Mouse (Mus musculus): ENCODE data around the gene Rhbdl2. TPM values are rescaled to one million over a fixed set of nuclear protein-coding genes. Genes with fewer than 3 reads are reported as not detected.
A peak's percentile ranks its signal among the peaks of the same experiment; 100 is the strongest.

The Rhbdl2 gene
- total and polyA plus RNA-seq, 2 experiments: 0.28 TPM; not detected in 1

DNA sequence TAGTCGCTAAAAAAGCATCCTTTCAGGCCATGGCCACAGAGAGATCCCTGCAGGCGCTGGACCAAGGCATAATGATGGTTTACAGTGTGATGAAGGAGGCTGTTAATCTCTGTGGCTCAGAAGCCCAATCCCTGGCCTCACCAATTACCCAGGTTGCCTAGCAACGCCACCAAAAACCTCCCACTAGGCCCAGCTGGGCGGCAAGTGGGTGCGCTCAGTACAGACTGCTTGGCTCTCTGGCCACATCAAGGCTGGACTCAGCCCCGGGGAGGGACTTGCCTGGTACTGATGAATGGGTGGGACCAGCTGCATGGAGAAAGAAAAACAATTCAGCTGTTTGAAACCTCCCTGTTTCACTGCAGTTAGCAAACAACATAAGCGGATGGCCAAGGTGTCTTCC lies 10.2 kb downstream of the Rhbdl2 start:
- H3K27ac ChIP-seq (replicated peaks; ENCODE audit: insufficient read depth, low read depth, low read length): no peak overlapping the region
- H3K36me3 ChIP-seq (ENCODE audit: control insufficient read depth, insufficient read depth, low read length): no peaks in the 10 kb centered on the region
- H3K4me1 ChIP-seq (ENCODE audit: control insufficient read depth, insufficient read depth, low read length): no peaks in the 10 kb centered on the region
- no peak for TF ChIP-seq CTCF (IDR thresholded peaks at IDR 0.05; ENCODE audit: low read depth, low read length)
- no peak for TF ChIP-seq POLR2A (IDR thresholded peaks at IDR 0.05; ENCODE audit: extremely low read depth, insufficient read depth, low read length)
- no peak for DNase-seq (ENCODE audit: extremely low read depth, low read depth, low spot score)
- no peaks in the 10 kb centered on the region for H3K79me2 ChIP-seq (ENCODE audit: control insufficient read depth, insufficient read depth, low read length)
- H3K4me3 ChIP-seq (ENCODE audit: insufficient read depth, low read depth, low read length): no peak overlapping the region
- no peak overlapping the region for H3K9ac ChIP-seq (ENCODE audit: low read depth, low read length)
- no peaks in the 10 kb centered on the region for H3K27me3 ChIP-seq (ENCODE audit: control insufficient read depth, insufficient read depth, low read length)
- WGBS: 83% methylated on average over 7 of the region's 7 CpGs

DNA sequence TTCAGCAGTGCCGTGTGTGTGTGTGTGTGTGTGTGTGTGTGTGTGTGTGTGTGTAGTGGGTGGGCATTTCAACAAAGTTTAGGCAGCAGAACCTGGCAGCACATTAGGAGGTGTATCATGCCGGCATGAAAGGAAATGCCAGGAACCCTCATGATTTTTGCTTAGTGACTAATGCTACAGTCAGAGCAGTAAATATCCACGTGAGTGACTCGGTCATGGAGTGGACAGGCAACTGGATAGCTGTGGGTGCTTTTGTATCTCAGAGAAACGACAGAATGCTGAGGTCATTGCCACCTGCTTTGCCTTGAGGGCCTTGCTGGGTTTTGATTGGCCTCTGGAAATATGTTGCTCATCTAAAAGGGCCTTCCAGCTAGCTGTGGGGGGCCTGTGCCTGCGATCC lies 16.0 kb downstream of the Rhbdl2 start:
- DNase-seq (ENCODE audit: extremely low read depth, low read depth, low spot score): no peak
- WGBS: 78% methylated on average over 6 of the region's 6 CpGs
- Histone ChIP-seq H3K4me3 (ENCODE audit: insufficient read depth, low read depth, low read length) (no peak overlapping the region), H3K79me2 (ENCODE audit: control insufficient read depth, insufficient read depth, low read length) (no peaks in the 10 kb centered on the region), H3K27me3 (ENCODE audit: control insufficient read depth, insufficient read depth, low read length) (no peaks in the 10 kb centered on the region), H3K4me1 (ENCODE audit: control insufficient read depth, insufficient read depth, low read length) (no peaks in the 10 kb centered on the region), H3K36me3 (ENCODE audit: control insufficient read depth, insufficient read depth, low read length) (no peaks in the 10 kb centered on the region), H3K9ac (ENCODE audit: low read depth, low read length) (no peak overlapping the region), H3K27ac (replicated peaks; ENCODE audit: insufficient read depth, low read depth, low read length) (no peak overlapping the region)
- TF ChIP-seq POLR2A (IDR thresholded peaks at IDR 0.05; ENCODE audit: extremely low read depth, insufficient read depth, low read length) (no peak), CTCF (IDR thresholded peaks at IDR 0.05; ENCODE audit: low read depth, low read length) (no peak)

DNA sequence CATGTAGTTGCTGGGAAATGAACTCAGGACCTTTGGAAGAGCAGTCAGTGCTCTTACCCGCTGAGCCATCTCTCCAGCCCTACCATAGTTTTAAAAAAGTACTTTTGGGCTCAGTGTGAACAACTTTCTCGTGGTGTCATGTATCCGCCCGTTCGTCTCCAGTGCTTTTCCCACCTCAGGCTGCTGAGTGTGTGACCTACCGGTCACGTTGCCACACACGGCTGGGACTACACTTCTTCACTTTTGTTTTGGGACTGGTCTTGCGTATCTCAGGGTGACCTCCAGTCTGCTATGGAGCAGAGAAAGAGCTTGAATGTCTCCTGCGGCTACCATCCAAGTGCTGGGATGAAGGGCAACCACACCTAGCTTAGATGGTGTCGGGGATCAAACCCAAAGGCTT lies 20.6 kb downstream of the Rhbdl2 start:
- no peak for DNase-seq (ENCODE audit: extremely low read depth, low read depth, low spot score)
- Histone ChIP-seq H3K4me1 (ENCODE audit: control insufficient read depth, insufficient read depth, low read length) (no peaks in the 10 kb centered on the region), H3K79me2 (ENCODE audit: control insufficient read depth, insufficient read depth, low read length) (no peaks in the 10 kb centered on the region), H3K36me3 (ENCODE audit: control insufficient read depth, insufficient read depth, low read length) (no peaks in the 10 kb centered on the region), H3K9ac (ENCODE audit: low read depth, low read length) (no peak overlapping the region), H3K4me3 (ENCODE audit: insufficient read depth, low read depth, low read length) (no peak overlapping the region), H3K27me3 (ENCODE audit: control insufficient read depth, insufficient read depth, low read length) (no peaks in the 10 kb centered on the region), H3K27ac (replicated peaks; ENCODE audit: insufficient read depth, low read depth, low read length) (no peak overlapping the region)
- TF ChIP-seq CTCF (IDR thresholded peaks at IDR 0.05; ENCODE audit: low read depth, low read length): no peak
- 88% methylated on average over 11 of the region's 11 CpGs for WGBS

DNA sequence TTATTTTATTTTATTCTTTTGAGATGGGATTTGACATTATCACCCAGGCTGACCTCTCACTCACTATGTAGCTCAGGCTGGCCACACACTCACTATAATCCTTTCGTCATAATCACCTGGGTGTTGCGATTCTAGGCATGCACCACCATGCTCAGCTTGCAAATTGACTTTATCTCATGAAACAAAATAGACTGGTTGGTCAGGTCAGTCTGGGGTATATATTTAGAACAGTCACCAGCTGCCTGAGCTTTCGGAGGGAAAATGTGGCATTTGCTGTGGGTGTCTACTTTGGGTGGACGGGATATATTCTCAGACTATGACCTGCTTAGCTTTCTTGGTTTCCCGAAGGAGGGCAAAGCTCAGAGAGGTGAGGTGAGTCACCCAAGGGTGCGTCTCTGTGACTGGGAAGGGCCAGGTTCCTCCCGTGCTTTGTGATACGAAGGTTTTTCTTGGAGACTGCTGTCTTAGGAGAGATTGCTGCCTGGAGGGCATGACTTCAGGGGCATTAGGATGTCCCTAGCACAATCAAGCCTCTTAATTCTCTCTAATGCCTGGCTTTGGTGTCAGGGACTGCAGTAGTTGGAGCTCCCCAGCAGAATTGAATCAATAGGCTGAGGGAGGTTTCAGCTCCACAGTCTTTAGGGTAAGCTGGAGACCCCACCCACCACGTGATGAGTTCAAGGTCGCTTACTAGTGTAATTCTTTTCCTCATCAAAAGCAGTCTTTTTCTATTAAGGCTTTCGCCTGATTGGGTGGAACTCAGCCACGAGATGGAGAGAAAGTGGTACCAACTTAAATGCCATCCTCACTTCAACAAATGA lies 23.0 kb downstream of the Rhbdl2 start:
- TF ChIP-seq CTCF (IDR thresholded peaks at IDR 0.05; ENCODE audit: low read depth, low read length) (no peak), POLR2A (IDR thresholded peaks at IDR 0.05; ENCODE audit: extremely low read depth, insufficient read depth, low read length) (no peak)
- Histone ChIP-seq H3K27ac (replicated peaks; ENCODE audit: insufficient read depth, low read depth, low read length) (no peak overlapping the region), H3K4me1 (ENCODE audit: control insufficient read depth, insufficient read depth, low read length) (no peaks in the 10 kb centered on the region), H3K4me3 (ENCODE audit: insufficient read depth, low read depth, low read length) (no peak overlapping the region), H3K79me2 (ENCODE audit: control insufficient read depth, insufficient read depth, low read length) (no peaks in the 10 kb centered on the region), H3K27me3 (ENCODE audit: control insufficient read depth, insufficient read depth, low read length) (no peaks in the 10 kb centered on the region), H3K36me3 (ENCODE audit: control insufficient read depth, insufficient read depth, low read length) (no peaks in the 10 kb centered on the region), H3K9ac (ENCODE audit: low read depth, low read length) (no peak overlapping the region)
- DNase-seq (ENCODE audit: extremely low read depth, low read depth, low spot score): no peak
- WGBS: 79% methylated on average over 12 of the region's 12 CpGs

DNA sequence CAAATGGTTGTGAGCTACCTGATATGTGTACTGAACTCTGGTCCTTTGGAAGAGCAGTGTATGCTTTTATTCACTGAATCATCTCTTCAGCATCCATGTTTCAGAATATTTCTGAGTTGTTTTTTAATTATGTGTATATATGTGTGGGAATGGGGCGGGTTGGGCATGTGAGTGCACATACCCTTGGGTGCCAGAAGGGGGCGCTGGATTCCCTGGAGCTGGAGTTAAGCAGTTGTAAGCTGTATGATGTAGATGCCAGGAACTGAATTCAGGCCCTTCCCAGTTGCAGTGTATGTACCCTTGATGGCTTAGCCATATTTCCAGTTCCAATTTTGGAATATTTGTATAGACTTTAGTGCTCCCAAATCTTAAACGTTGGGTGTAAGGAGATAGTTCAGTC lies 24.9 kb downstream of the Rhbdl2 start:
- no peak for DNase-seq (ENCODE audit: extremely low read depth, low read depth, low spot score)
- H3K27me3 ChIP-seq (ENCODE audit: control insufficient read depth, insufficient read depth, low read length): no peaks in the 10 kb centered on the region
- H3K79me2 ChIP-seq (ENCODE audit: control insufficient read depth, insufficient read depth, low read length): no peaks in the 10 kb centered on the region
- no peak overlapping the region for H3K9ac ChIP-seq (ENCODE audit: low read depth, low read length)
- no peak overlapping the region for H3K4me3 ChIP-seq (ENCODE audit: insufficient read depth, low read depth, low read length)
- no peaks in the 10 kb centered on the region for H3K36me3 ChIP-seq (ENCODE audit: control insufficient read depth, insufficient read depth, low read length)
- TF ChIP-seq POLR2A (IDR thresholded peaks at IDR 0.05; ENCODE audit: extremely low read depth, insufficient read depth, low read length): no peak
- TF ChIP-seq CTCF (IDR thresholded peaks at IDR 0.05; ENCODE audit: low read depth, low read length): peak; percentile 27; the same call in 1 of the 2 replicates
- no peaks in the 10 kb centered on the region for H3K4me1 ChIP-seq (ENCODE audit: control insufficient read depth, insufficient read depth, low read length)
- WGBS: 83% methylated on average over 3 of the region's 3 CpGs
- no peak overlapping the region for H3K27ac ChIP-seq (replicated peaks; ENCODE audit: insufficient read depth, low read depth, low read length)

DNA sequence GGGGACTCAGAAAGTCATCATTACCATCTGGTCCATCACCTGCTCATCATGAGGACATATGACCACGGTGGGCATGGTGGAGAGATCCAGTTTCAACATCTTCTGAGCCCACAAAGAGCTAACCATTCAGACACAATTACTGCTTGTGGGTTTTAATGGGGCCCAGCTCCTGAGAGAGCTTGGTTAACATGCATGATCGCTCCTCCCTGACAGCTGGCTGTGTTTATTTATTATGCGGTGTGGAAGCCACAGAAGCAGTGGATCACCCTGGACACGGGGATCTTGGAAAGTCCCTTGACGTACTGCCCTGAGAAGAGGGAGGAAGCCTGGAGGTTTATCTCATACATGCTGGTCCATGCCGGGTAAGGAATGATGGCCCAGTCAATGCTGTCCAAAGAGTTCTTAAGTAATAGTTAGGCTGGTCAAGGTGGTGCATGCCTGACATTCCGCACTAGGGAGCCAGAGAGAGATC lies 26.4 kb downstream of the Rhbdl2 start:
- no peaks in the 10 kb centered on the region for H3K79me2 ChIP-seq (ENCODE audit: control insufficient read depth, insufficient read depth, low read length)
- H3K27ac ChIP-seq (replicated peaks; ENCODE audit: insufficient read depth, low read depth, low read length): no peak overlapping the region
- no peak overlapping the region for H3K4me3 ChIP-seq (ENCODE audit: insufficient read depth, low read depth, low read length)
- no peaks in the 10 kb centered on the region for H3K27me3 ChIP-seq (ENCODE audit: control insufficient read depth, insufficient read depth, low read length)
- H3K9ac ChIP-seq (ENCODE audit: low read depth, low read length): no peak overlapping the region
- no peaks in the 10 kb centered on the region for H3K36me3 ChIP-seq (ENCODE audit: control insufficient read depth, insufficient read depth, low read length)
- H3K4me1 ChIP-seq (ENCODE audit: control insufficient read depth, insufficient read depth, low read length): no peaks in the 10 kb centered on the region
- DNase-seq (ENCODE audit: extremely low read depth, low read depth, low spot score): no peak
- no peak for TF ChIP-seq CTCF (IDR thresholded peaks at IDR 0.05; ENCODE audit: low read depth, low read length)
- no peak for TF ChIP-seq POLR2A (IDR thresholded peaks at IDR 0.05; ENCODE audit: extremely low read depth, insufficient read depth, low read length)
- WGBS: 72% methylated on average over 7 of the region's 7 CpGs

All from liver, adult 2 months (tissue).